Mouse (Mus musculus) cerebellum, postnatal 36 days (tissue): ENCODE measurements around the gene S100a1.

Source experiments
- DNase-seq, 2 experiments: peaks; one replicate each; pipeline ENCODE4 v3.0.0; 2021 to 2022; ENCODE audit warnings: mixed read lengths in 2 of 2

S100a1 gene

DNA sequence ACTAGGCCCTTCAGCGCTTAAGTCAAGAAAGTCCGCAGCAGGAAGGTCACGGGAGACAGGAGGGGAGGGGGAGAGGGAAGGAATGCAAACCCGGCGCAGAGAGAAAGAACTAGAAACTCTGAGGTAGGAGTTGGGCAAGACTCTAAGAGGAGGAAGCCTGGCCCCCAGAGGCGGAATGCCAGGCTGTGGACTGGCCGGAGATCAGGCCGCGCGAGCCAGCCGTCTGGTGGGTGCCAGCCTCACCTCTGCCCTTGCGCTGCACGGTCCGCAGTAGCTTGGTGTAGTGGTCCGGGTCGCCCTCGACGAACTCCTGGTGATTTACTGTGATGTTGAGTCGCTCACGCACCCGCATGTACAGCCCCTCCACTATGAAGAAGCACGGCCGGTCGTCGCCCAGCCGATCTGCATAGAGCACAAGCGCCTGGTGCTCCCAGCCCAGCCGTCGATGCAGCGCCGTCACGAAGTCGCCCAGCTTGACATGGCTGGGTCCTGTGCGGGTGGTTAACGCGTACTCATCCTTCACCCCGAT lies 49.6 kb downstream of the S100a1 start:
- DNase-seq, result no peak

DNA sequence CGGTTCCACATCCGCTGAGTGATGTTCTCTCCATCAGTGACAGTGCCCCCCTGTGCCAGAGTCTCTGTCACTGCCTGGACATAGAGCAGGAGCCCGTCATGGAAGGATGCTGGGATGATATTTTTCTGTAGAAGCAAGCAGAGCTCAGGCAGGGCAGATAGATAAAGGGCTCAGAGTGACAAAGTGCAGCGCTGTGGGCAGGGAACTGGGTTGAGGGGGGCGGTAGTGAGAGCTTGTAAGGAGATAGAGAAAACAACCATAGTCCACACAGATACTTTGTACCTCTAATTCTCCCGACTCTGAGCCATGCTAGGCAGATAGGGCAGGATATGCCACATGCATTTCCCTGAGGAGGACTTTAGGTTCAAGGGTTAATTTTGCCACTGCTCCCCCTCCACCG lies 51.6 kb downstream of the S100a1 start:
- DNase-seq, result no peak

DNA sequence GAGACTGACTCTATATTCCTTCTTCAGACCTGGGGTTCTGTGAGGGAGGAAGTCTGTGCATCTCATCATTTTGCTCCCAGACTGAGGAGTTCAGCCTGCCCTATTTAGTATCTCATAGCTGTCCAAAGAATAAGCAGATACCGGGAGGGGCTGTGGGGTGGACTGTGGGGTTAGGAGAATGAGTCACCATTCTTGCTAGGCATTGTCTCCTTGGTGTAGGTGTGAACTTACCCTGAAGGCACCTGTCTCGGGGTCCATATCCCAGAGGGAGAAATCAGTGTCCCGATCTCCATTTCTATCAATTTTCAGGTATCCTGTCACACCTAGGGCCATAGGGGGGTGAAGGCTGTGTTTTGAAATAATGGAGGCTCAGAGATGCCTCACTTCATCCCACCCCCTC lies 52.3 kb downstream of the S100a1 start:
- DNase-seq, result no peak
